Mouse (Mus musculus): ENCODE measurements around the gene Gm4847. TPM values are rescaled to one million over a fixed set of nuclear protein-coding genes. Genes with fewer than 3 reads are reported as not detected.

Gm4847 gene
- not detected for total RNA-seq (2021)

DNA sequence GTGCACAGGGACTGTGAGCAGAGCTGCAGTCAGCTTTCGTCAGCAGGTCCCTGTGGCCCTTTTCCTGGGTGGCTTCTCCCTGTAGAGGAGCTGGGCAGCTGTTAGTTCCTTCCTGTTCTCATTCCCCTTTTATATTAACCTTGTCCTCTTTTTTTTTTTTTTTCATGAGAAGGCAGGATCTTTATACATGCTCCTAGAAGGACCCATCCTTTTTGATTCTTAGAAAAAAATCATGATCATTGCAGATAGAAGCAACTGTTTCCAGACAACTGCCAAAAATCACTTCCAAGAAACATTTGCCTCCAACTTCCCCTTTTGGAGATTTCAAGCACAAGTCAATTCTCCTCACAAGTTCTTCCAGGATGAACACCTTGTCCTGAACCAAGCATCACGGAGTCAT is at the start of gene Gm4847:
Gm4847 (minus strand) TSS at position 101 of the 400 bp plus-strand sequence.
- DNase-seq: no peak

DNA sequence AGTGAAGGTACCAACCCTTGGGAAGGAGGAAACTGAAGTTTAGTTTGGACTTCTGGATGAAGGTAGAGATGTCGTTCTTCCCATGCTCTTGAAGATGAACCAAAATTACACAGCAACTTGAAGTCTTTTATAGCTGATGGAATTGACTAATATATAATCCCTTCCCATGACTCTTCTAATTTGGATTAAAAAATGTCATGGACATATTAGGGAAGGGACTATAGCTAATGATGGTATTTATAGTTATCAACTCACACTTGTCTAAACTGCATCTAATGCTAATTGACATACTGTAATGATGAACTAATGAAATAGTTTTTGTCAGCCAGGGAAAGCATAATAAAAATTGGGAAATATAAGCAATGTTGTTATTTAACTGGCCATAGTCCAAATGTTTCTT is 34.3 kb upstream of the Gm4847 start, which contains the start of gene Fmo9:
Fmo9 (minus strand) TSS at position 101 of the 400 bp plus-strand sequence.
- no peak for DNase-seq

DNA sequence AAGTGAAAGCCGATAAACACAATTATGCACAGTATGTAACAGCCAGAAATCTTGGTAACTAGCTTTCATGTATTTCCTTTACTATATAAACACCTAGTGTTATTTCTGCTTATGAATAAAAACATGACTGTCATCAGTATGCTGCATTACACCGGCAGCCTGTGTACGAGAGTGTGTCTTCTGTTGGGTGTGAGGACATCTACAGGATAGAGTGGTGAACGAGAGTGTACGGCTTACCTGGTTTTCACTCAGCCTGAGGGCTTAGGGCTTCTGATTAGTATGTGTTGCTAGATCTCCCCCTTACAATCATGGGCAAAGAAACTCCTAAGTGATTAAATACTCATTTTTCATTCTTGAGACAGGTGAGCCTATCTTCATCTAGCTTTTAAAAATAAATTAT is 21.8 kb upstream of the Gm4847 start:
- no peak for DNase-seq

DNA sequence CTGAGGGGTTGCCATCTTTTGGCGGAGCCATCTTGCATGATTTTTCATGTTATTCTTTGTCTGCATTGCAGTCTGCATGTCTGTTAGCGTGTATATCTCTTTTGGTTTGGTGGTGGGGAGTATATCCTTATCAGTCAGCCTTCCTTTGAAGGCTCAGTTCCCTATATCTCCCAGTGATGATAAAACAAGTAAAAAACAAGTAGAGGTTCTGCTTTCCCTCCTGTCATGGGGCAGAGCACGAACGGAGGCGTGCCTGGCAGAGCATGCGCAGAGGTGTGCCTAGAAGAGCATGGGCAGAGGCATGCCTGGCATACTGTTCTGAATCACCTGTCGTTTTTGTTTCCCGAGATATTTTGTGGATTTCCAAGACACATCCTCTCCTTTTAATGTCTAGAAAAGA is 13.3 kb upstream of the Gm4847 start:
- DNase-seq: no peak

Small RNA genes within 50 kb of the gene (microRNA-seq; reads per million reads assigned to microRNA genes)
- 0 reads per million in 2 experiments for gene Gm22992

Other genes with a start within 250 kb of the Gm4847 start
- gene Pogk, start 237.8 kb downstream of the Gm4847 start, total RNA-seq (2021): 10 to 100 TPM; 34.0 to 34.5 TPM
- gene Gm4846, start 150.1 kb downstream of the Gm4847 start, total RNA-seq (2021): not detected
- not detected for gene Fmo9, start 34.2 kb upstream of the Gm4847 start, total RNA-seq (2021)